Comparison of ENCODE assay signal across 32 mouse cellular contexts in the genomic region with DNA sequence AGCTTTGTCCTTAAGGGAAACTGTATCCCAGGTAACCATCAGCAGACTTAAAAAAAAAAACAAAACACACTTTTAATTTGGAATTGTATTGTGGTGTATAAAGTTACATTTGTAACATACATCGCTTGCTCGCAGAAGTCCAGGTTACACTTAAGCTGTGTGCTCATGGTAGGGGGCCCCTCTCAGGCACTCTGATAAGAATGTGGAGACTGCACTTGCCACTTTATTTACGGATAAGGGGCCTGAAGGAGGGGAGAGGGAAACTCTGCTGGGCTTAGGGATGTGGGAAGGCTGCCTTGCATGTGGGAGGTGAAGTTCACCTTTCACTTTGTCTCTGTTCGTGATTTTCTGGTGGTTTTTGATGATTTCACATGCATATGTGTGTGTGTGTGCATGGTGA. TPM values are rescaled to one million over a fixed set of nuclear protein-coding genes. Genes with fewer than 3 reads are reported as not detected.
"Had no signal": no experiment of that assay in that cellular context is flagged by ENCODE, and none has a peak within 500 bp of the region (broad histone marks: within the 10 kb centered on the region; RNA-seq: fewer than 3 reads in every experiment).

No protein-coding gene starts in this region.

- H3K4me1 ChIP-seq: hindbrain, embryonic 12.5 days; intestine, embryonic 15.5 days; limb, embryonic 12.5 days had no signal

- H3K36me3 ChIP-seq: heart, embryonic 15.5 days; hindbrain, embryonic 10.5 days; hindbrain, embryonic 12.5 days; intestine, embryonic 15.5 days; limb, embryonic 10.5 days; limb, embryonic 12.5 days had no signal

- H3K4me3 ChIP-seq: gastrocnemius, adult 2 months; heart, adult 2 months; heart, embryonic 15.5 days; hindbrain, embryonic 10.5 days; hindbrain, embryonic 12.5 days; intestine, embryonic 15.5 days; layer of hippocampus, adult 2 months; left cerebral cortex, adult 2 months; limb, embryonic 10.5 days; limb, embryonic 12.5 days had no signal

- H3K27ac ChIP-seq: gastrocnemius, adult 2 months; heart, adult 2 months; heart, embryonic 15.5 days; hindbrain, embryonic 10.5 days; hindbrain, embryonic 12.5 days; hindbrain, embryonic 14.5 days; intestine, embryonic 15.5 days; layer of hippocampus, adult 2 months; left cerebral cortex, adult 2 months; limb, embryonic 10.5 days; limb, embryonic 12.5 days had no signal

- ATAC-seq: forebrain, embryonic 16.5 days; hindbrain, embryonic 16.5 days; inflammation-experienced regulatory T-cells, adult 6 months; intestine, embryonic 15.5 days; intestine, postnatal 0 days had no signal

- H3K4me2 ChIP-seq: heart, embryonic 15.5 days; hindbrain, embryonic 12.5 days; hindbrain, embryonic 14.5 days; intestine, embryonic 15.5 days; limb, embryonic 12.5 days; liver, embryonic 11.5 days had no signal

- DNase-seq: gastrocnemius, adult 2 months; gastrocnemius, postnatal 10 days; gastrocnemius, postnatal 25 days; heart, adult 2 months; heart, postnatal 36 days; kidney, adult 18-20 months; kidney, adult 8-10 months; kidney, postnatal 10 days; kidney, postnatal 25 days; kidney, postnatal 4 days; liver had no signal

- H3K9me3 ChIP-seq: heart, embryonic 15.5 days; hindbrain, embryonic 10.5 days; hindbrain, embryonic 12.5 days; intestine, embryonic 15.5 days; limb, embryonic 10.5 days; limb, embryonic 12.5 days had no signal

- H3K9ac ChIP-seq: heart, embryonic 15.5 days; hindbrain, embryonic 12.5 days; hindbrain, embryonic 14.5 days; intestine, embryonic 15.5 days; limb, embryonic 12.5 days had no signal

- H3K27me3 ChIP-seq: hindbrain, embryonic 12.5 days; intestine, embryonic 15.5 days; limb, embryonic 12.5 days had no signal

RNA-seq across cellular contexts. Expression of gene Ccdc185, which starts 58.7 kb away (rescaled TPM):
- total RNA-seq: gastrocnemius, adult 2 months; gastrocnemius, postnatal 10 days; gastrocnemius, postnatal 25 days; gastrocnemius, postnatal 4 days; granulocyte monocyte progenitor cell, adult 5-6 weeks; heart, adult 2 months; heart, postnatal 36 days had no signal
- polyA plus RNA-seq: forebrain, embryonic 16.5 days; frontal cortex, adult 2 months; heart, embryonic 15.5 days; heart, postnatal 0 days; hindbrain, embryonic 10.5 days; hindbrain, embryonic 12.5 days; hindbrain, embryonic 14.5 days; hindbrain, embryonic 16.5 days; inflammation-experienced regulatory T-cells, adult 6 months; intestine, embryonic 15.5 days; intestine, postnatal 0 days; kidney, embryonic 14.5 days; kidney, embryonic 16.5 days; limb, embryonic 10.5 days; limb, embryonic 12.5 days; limb, embryonic 14.5 days; liver, embryonic 11.5 days had no signal
